Mouse (Mus musculus): ENCODE measurements around the gene Prdm10.

GRCm38 (mm10) chr9:31240522-31241207 is 39.7 kb upstream of the Prdm10 start:
- TF ChIP-seq CTCF (IDR thresholded peaks at IDR 0.05; ENCODE audit: low read depth) (no peak), EP300 (optimal IDR thresholded peaks at IDR 0.05) (no peak)
